Mouse (Mus musculus) kidney, embryonic 16.5 days (tissue): ENCODE results near the gene Nelfe. TPM values are rescaled to one million over a fixed set of nuclear protein-coding genes. Genes with fewer than 3 reads are reported as not detected.
A peak's percentile ranks its signal among the peaks of the same experiment; 100 is the strongest.

Experiments
- ATAC-seq: fragments of 200-750 bp; cut with Nextera tagmentation; 2 replicates; pipeline ENCODE4 v1.8.0; 2017; ENCODE audit warnings: moderate TSS enrichment; ENCODE audit not compliant: low FRiP score, low TSS enrichment
- H3K27ac ChIP-seq: fragments of 300-500 bp; sonication (generic); 2 replicates; pipeline ENCODE4 v1.5.1; 2014; ENCODE audit warnings: low read length
- H3K27me3 ChIP-seq: fragments of 300-500 bp; sonication (generic); 2 replicates; pipeline ENCODE4 v1.6.1; 2014; ENCODE audit warnings: low read length, control low read depth, mixed read lengths; ENCODE audit not compliant: insufficient read depth
- H3K36me3 ChIP-seq: fragments of 300-500 bp; sonication (generic); 2 replicates; pipeline ENCODE4 v1.6.1; 2014; ENCODE audit warnings: low read length, control low read depth, mixed read lengths; ENCODE audit not compliant: insufficient read depth
- H3K4me1 ChIP-seq: fragments of 300-500 bp; sonication (generic); 2 replicates; pipeline ENCODE4 v1.6.1; 2014; ENCODE audit warnings: low read length, control low read depth, mixed read lengths; ENCODE audit not compliant: insufficient read depth
- H3K4me2 ChIP-seq: fragments of 300-500 bp; sonication (generic); replicated peaks from 2 replicates; pipeline ENCODE4 v1.6.1; 2014; ENCODE audit warnings: low read depth, low read length
- H3K4me3 ChIP-seq: fragments of 300-500 bp; sonication (generic); 2 replicates; pipeline ENCODE4 v1.5.1; 2014; ENCODE audit warnings: mild to moderate bottlenecking, low read length
- H3K9ac ChIP-seq: fragments of 300-500 bp; sonication (generic); replicated peaks from 2 replicates; pipeline ENCODE4 v1.6.1; 2014; ENCODE audit warnings: low read length
- H3K9me3 ChIP-seq: fragments of 300-500 bp; sonication (generic); 2 replicates; pipeline ENCODE4 v1.6.1; 2016; ENCODE audit warnings: low read length, control low read depth
- WGBS: fragments of 180-500 bp; shearing (Covaris S2); extraction: QIAGEN DNeasy Blood & Tissue Kit; methylation state at CpG from one replicate; pipeline ENCODE4 v1.1.7; 2014; 5-methylcytosine and 5-hydroxymethylcytosine counted together
- polyA plus RNA-seq: library from polyadenylated mRNA; unstranded; fragments of >200 nt; fragmentation: Nextera tagmentation; extraction: Ambion mirVana; gene quantifications from 2 replicates; pipeline ENCODE4 v1.2.1, GENCODE M21; 2015

Gene Nelfe
- polyA plus RNA-seq, 1 experiment from 2014 or later = 121 TPM

DNA sequence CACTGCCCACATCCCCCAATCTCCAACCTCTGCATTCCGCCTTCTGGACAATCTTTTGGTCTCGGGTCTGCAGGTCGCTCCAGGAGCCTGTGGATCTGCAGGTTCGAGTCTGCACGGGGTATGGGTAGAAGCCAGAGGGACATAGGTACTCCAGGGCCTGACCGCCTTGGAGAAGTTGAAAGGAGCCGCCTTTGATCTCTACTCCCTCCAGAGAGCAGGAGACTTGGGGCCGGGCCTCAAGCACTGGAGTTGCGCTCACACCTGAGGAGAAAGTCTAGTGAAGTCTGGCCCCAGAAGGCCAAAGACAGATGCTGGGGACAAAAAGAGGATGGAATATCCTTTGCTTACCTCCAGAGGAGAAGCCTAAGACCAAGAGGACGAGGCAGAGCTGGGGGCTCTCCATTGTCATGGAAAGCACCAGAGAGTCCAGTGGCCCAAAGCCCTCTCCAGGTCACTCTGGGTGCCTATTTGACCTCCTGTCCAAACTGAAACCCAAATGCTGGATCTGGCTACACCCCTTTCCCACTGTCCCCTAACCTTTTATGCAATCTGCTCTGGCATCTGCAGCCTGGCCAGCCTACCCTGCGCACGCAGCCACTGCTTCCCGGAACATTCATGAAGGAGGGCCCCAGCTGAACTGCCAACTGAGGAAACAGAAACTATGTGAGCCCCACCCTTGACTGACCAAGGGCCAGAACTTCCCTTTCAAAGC is 11.7 kb downstream of the Nelfe start:
- Histone ChIP-seq H3K27me3 (no peaks in the 10 kb centered on the region), H3K4me3 (no peak overlapping the region), H3K9me3 (no peaks in the 10 kb centered on the region), H3K27ac (no peak overlapping the region; the same call in 1 of the 2 replicates), H3K4me2 (no peak overlapping the region; the same call in 1 of the 2 replicates), H3K36me3 (peaks cover 8% of the 10 kb centered on the region; the same call in 1 of the 2 replicates), H3K4me1 (peaks cover 2% of the 10 kb centered on the region; the same call in 1 of the 2 replicates), H3K9ac (no peak overlapping the region)
- peak; percentile 31; the same call in 1 of the 2 replicates for ATAC-seq
- WGBS = 56% methylated on average over 13 of the region's 13 CpGs

DNA sequence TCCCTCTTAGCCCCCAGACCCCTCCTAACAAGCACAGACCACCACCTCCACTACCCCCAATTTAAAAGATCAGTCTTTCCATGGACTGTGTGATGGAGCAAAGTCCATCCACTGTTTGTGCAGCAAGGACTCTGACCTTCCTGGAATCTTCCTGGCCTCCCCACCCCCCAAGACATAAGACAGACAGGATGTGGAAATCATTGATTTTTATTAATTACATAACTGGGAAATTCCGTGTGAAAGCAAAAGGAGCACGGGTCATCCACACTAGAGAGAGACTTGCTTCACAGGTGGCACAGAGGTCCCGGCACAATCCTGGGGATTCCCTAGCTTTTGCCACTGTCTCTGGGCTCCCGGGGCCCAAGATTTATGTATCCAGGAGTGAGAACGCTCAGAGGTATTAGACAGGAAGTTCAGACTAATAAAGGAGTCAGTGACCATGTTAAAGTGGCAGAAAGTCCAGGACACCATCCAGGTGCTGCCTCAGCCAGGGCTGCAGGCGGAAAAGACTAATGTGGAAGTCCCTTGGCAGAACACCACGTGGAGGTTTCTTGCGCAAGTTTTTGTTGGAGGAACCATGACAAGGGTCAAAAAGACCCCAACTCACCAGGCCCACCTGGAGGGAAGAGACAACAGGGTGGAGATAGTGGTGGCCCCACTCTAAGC is 12.4 kb downstream of the Nelfe start, which contains the start of gene Cfb:
Gene Cfb, minus strand, starts transcription at position 103 of the 666 bp plus-strand sequence.
- Histone ChIP-seq H3K4me1 (peaks cover 2% of the 10 kb centered on the region; the same call in 1 of the 2 replicates), H3K27ac (no peak within 1 kb of the TSS; the same call in 1 of the 2 replicates), H3K36me3 (peaks cover 2% of the 10 kb centered on the region; the same call in 1 of the 2 replicates), H3K27me3 (no peaks in the 10 kb centered on the region), H3K9me3 (no peaks in the 10 kb centered on the region), H3K9ac (no peak within 1 kb of the TSS), H3K4me2 (no peak within 1 kb of the TSS; the same call in 1 of the 2 replicates), H3K4me3 (no peak within 1 kb of the TSS)
- ATAC-seq = peak; percentile 49; the same call in 1 of the 2 replicates
- WGBS = 29% methylated on average over 8 of the region's 8 CpGs

DNA sequence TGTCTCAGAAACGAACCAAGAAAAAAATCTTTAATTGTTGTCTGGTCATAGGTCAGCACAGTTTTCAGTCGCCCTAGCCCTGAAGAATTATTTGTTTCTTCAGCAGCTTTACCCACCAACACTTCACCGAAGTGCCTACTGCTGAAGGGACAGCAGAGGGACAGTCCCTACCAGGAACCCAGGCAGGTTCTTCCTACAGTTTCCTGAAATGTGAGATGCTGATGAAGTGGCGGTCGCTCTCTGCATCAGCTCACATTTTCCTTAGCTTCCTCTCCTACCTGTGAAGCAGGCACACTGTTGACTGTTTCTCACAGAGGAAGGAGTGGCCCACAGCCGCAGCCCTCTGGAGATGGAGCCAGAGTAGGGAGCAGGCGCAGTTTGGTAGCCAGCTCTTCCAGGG is 15.8 kb downstream of the Nelfe start:
- Histone ChIP-seq H3K9me3 (no peaks in the 10 kb centered on the region), H3K27me3 (no peaks in the 10 kb centered on the region), H3K27ac (no peak overlapping the region), H3K9ac (no peak overlapping the region), H3K4me2 (no peak overlapping the region), H3K36me3 (no peaks in the 10 kb centered on the region), H3K4me1 (peaks cover 2% of the 10 kb centered on the region; the same call in 1 of the 2 replicates), H3K4me3 (no peak overlapping the region)
- ATAC-seq = no peak
- WGBS = 44% methylated on average over 7 of the region's 7 CpGs

DNA sequence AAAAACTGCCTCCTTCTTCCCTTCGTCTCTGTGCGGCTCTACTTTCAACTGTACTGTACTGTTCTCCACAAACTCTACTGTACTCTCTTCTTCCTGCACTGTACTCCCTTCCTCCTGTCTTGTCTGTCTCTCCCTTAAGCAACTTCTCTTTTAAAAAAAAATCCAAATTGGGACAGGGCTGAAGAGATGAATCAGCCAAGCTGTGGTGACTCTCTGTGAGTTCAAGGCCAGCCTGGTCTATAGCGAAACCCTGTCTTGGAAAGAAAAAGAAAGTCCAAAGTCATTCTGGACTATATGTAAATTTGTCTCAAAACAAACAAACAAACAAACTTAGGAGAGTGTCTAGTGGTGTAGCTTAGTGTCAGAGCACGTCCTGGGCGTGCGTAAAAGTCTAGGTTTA is 24.1 kb downstream of the Nelfe start:
- ATAC-seq = no peak
- Histone ChIP-seq H3K4me2 (no peak overlapping the region), H3K27ac (no peak overlapping the region), H3K4me1 (no peaks in the 10 kb centered on the region), H3K4me3 (no peak overlapping the region), H3K36me3 (no peaks in the 10 kb centered on the region), H3K27me3 (no peaks in the 10 kb centered on the region), H3K9me3 (no peaks in the 10 kb centered on the region), H3K9ac (no peak overlapping the region)
- WGBS = 84% methylated on average over 6 of the region's 6 CpGs

DNA sequence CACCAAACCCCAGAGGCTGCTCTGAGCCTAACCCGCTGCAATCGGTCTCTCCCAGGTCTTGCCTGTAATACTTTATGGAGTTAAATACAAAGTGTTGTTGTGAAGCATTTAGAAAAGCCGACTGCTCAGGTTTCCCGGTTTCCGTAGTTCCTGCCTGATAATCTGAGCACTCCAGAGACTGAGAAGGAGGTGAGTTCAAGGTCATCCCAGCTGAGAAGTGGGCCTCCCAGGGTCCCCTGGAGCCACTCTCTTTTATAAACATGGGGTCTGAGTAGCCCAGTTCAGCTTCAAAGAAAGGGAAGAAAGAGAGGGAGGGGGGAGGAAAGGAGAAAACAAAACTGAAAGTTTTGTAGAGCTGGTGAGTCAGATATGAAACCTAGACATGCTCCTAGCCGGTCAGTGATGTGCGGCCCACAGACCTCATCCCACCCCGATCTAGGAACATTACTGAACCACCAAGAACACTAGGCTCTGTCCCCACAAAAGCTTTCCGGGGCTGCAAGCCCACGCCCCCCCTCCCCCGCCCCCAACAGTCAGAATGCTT is 29.2 kb downstream of the Nelfe start, which contains the start of gene Zbtb12:
Gene Zbtb12, plus strand, starts transcription at position 148 of the 544 bp plus-strand sequence.
- Histone ChIP-seq H3K9me3 (no peaks in the 10 kb centered on the region), H3K27me3 (no peaks in the 10 kb centered on the region), H3K4me3 (no peak within 1 kb of the TSS), H3K4me2 (no peak within 1 kb of the TSS), H3K4me1 (peaks cover 6% of the 10 kb centered on the region), H3K27ac (no peak within 1 kb of the TSS), H3K36me3 (no peaks in the 10 kb centered on the region), H3K9ac (no peak within 1 kb of the TSS)
- WGBS = 59% methylated on average over 11 of the region's 11 CpGs
- no peak for ATAC-seq

DNA sequence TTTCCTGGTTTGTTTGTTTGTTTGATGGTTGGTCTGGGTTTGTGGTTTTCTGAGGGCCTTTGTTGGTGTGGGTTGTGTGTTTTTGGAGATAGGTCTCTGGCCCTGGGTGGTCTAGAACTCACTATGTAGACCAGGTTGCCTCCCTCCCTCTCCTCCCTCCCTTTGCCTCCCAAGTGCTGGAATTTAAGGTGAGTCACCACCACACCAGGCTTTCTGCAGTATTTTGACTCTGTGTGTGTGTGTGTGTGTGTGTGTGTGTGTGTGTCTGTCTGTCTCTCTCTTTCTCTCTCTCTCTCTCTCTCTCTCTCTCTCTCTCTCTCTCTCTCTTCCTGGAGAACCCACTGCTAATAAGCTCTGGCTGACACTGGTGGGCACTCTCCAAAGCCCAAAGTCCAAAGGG is 31.0 kb downstream of the Nelfe start:
- H3K36me3 ChIP-seq = no peaks in the 10 kb centered on the region
- no peaks in the 10 kb centered on the region for H3K9me3 ChIP-seq
- no peak overlapping the region for H3K9ac ChIP-seq
- no peak for ATAC-seq
- no peak overlapping the region for H3K4me2 ChIP-seq
- H3K27me3 ChIP-seq = no peaks in the 10 kb centered on the region
- H3K4me3 ChIP-seq = no peak overlapping the region
- peaks cover 6% of the 10 kb centered on the region for H3K4me1 ChIP-seq
- H3K27ac ChIP-seq = no peak overlapping the region

DNA sequence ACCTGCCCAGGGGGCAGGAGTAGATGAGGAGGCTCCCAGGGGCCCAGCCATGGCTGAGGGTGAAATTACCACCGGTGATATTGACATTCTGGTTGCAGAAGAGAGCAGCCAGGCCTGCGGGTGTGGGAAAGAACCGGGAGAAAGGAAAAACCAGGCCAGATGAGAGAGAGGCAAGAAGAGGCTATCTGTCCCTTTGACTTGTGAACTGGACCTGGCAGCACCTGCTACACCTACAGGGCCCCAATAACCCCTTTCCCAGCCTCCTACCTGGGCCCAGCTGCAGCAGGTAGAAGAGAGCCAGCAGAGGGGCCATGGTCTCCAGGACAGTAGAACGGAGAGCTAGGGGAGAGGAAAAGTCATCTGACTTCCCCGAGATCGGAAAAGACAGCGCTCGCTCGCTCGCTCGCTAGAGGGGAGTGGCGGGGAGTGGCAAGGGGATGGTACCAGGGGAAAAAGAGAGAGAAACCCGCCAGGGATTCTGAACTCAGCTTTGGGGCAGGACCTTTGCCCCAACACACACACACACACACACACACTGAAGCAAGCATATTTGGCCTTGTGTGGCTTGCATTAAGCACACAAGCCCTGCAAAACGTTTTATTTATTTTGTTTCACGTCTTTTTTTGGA is 31.6 kb downstream of the Nelfe start, which contains the start of gene Gm20547:
Gene Gm20547, minus strand, starts transcription at position 360 of the 628 bp plus-strand sequence.
- ATAC-seq = no peak
- Histone ChIP-seq H3K4me3 (no peak within 1 kb of the TSS), H3K4me1 (peaks cover 6% of the 10 kb centered on the region), H3K27me3 (no peaks in the 10 kb centered on the region), H3K9me3 (no peaks in the 10 kb centered on the region), H3K27ac (no peak within 1 kb of the TSS), H3K4me2 (peak within 1 kb of the TSS; percentile 22), H3K9ac (0 out of 2 replicates have a peak within 1 kb of the TSS, but pooled peaks have one; percentile 1), H3K36me3 (no peaks in the 10 kb centered on the region)
- 8% methylated on average over 15 of the region's 15 CpGs for WGBS

DNA sequence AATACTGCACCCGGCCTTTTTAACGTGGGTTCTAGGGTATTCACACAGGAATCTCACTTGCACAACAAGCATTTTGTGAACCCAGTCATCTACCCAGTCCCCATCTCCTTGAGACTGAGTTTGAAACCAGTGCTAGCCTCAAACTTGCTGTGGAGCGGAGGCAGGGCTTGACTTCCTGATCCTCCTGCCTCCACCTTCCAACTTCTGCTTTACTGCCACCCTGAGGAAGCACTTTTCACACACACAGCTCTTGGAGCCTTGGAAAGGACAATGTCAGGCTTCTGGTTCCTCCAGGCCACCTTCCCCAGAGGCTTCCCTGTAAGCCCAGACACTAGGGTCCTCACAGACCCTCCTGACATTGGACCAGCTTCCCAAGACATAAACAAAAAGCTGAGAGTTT is 33.1 kb downstream of the Nelfe start:
- Histone ChIP-seq H3K27me3 (no peaks in the 10 kb centered on the region), H3K4me3 (no peak overlapping the region), H3K4me1 (peaks cover 6% of the 10 kb centered on the region), H3K4me2 (no peak overlapping the region), H3K9me3 (no peaks in the 10 kb centered on the region), H3K27ac (no peak overlapping the region), H3K36me3 (no peaks in the 10 kb centered on the region), H3K9ac (no peak overlapping the region)
- ATAC-seq = no peak
- WGBS = 62% methylated on average over 3 of the region's 3 CpGs

DNA sequence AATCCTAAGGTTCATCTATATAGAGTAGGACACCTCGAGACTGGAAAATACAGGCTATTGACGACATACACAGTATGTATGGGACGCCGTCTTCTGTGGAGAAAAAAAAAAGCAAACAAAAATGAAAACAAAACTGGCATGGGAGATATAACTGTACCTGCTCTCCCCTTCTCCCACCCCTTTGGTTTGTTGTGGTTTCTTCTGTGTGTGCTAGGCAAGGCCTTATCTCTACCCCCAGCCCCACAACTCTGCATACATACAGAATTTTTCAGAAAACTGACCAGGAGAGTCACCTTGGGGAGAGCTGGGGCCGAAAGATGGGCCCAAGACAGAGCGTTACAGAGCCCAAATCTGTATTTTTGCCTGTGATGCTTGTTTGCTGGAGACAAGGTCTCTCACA is 34.5 kb downstream of the Nelfe start:
- no peak overlapping the region for H3K27ac ChIP-seq
- no peaks in the 10 kb centered on the region for H3K9me3 ChIP-seq
- H3K27me3 ChIP-seq = no peaks in the 10 kb centered on the region
- no peak for ATAC-seq
- peaks cover 6% of the 10 kb centered on the region for H3K4me1 ChIP-seq
- H3K4me2 ChIP-seq = no peak overlapping the region
- no peaks in the 10 kb centered on the region for H3K36me3 ChIP-seq
- 90% methylated on average over 6 of the region's 6 CpGs for WGBS
- no peak overlapping the region for H3K9ac ChIP-seq
- no peak overlapping the region for H3K4me3 ChIP-seq
